Mouse (Mus musculus): ENCODE measurements around the gene Tuba1c. TPM values are rescaled to one million over a fixed set of nuclear protein-coding genes. Genes with fewer than 3 reads are reported as not detected.

Gene Tuba1c
- 10.3 and 28.1 TPM in 2 replicates for polyA plus RNA-seq (2012; ENCODE audit: insufficient read depth, insufficient read length, missing spikeins)

GRCm38 (mm10) chr15:99029619-99030584, at the start of gene Tuba1c:
Gene Tuba1c (plus strand): TSS chr15:99029891.
- Histone ChIP-seq H3K27ac (replicated peaks; ENCODE audit: low read depth, low read length) (peak within 1 kb of the TSS; percentile 69), H3K4me3 (ENCODE audit: insufficient read depth, low read depth, low read length) (peak within 1 kb of the TSS; percentile 75), H3K4me1 (ENCODE audit: control insufficient read depth, insufficient read depth, insufficient read length, low read length) (0 out of 2 replicates have a peak, but pooled peaks cover 2% of the 10 kb centered on the region)

DNA sequence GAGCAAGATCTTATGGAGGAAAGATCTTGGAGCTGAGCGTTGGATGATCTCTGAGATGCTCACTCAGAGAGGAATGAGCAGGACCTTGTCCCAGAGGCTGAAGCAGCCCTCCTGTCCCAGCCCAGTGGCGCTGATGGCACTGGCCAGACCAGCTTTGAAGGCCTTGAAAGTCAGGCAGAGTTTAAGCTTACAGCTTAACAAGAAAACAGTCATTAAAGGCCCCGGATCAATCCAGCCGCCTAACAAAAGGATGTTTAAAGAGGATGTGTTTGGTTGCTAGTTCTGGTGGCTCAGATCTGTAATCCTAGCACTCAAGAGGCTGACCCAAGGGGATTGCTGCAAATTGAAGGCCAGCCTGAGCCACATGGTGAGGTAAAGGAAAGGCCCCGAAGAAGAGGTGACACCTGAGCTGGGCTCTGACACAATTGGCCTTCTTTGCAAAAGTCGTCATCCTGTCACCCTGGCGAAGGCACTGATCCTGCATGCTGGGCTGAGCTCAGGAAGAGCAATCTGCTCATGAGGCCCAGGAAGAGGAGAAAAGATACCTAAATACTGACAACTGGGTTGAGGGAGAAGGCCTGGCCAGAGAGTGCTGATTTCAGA, 49.6 kb upstream of the Tuba1c start:
- H3K4me3 ChIP-seq (ENCODE audit: insufficient read depth, low read depth, low read length): no peak overlapping the region
- no peak overlapping the region for H3K27ac ChIP-seq (replicated peaks; ENCODE audit: low read depth, low read length)
- peaks cover 9% of the 10 kb centered on the region for H3K4me1 ChIP-seq (ENCODE audit: control insufficient read depth, insufficient read depth, insufficient read length, low read length)

DNA sequence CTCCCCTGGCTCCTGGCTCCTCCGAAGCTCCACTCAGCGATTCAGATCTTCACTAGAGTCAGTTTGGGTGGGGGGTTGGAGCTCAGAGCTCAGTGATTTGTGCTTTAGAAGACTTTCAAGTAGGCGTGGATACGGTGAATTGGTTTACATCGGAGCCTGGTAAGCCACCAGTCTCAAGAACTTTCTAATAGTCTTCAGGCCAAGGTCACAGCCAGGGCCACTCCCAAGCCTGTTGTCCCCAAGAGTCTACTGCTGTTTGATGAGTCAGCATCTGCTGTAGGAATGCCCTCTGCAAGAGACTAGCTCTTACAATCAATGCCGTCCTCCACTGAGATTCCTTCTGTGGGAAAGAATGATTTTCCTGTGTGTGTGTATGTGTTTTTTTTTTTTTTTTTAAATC, 47.6 kb upstream of the Tuba1c start:
- Histone ChIP-seq H3K27ac (replicated peaks; ENCODE audit: low read depth, low read length) (peak overlapping the region; percentile 71), H3K4me3 (ENCODE audit: insufficient read depth, low read depth, low read length) (no peak overlapping the region), H3K4me1 (ENCODE audit: control insufficient read depth, insufficient read depth, insufficient read length, low read length) (peaks cover 10% of the 10 kb centered on the region)

DNA sequence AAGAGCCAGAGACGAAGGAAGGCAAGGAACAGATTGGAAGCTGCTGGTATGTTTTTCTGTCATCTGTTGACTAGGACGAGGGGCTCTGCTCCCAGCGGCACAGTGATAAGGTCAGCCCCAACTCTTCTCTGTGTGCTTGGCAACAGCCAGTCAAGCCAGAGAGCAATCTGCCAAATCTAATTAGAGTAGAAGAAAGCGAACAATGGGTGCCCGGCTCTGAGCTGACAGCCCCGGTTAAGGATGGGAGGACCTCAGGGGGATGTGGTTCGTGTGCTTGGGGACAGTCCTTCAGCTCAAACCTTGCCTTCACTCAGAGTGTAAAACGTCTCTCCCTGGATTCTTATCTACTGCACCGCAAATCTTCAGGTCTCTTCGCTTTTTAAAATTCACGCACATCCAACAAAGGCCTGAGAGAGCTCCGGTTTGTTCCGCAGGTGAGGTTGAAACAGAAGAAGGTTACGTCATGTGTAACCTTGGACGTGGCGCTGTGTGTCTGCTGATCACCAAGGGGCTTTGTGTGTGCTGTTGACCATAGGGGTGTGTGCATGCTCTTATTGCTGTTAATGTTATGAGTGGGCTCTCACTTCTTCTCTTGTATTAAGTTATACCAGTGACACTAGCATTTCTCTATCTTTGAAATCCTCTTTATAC, 46.1 kb upstream of the Tuba1c start:
- peaks cover 9% of the 10 kb centered on the region for H3K4me1 ChIP-seq (ENCODE audit: control insufficient read depth, insufficient read depth, insufficient read length, low read length)
- no peak overlapping the region for H3K4me3 ChIP-seq (ENCODE audit: insufficient read depth, low read depth, low read length)
- H3K27ac ChIP-seq (replicated peaks; ENCODE audit: low read depth, low read length): no peak overlapping the region

- Histone ChIP-seq H3K27ac (replicated peaks; ENCODE audit: low read depth, low read length) (peak overlapping the region; percentile 39), H3K4me1 (ENCODE audit: control insufficient read depth, insufficient read depth, insufficient read length, low read length) (peaks cover 11% of the 10 kb centered on the region), H3K4me3 (ENCODE audit: insufficient read depth, low read depth, low read length) (no peak overlapping the region)
These were observed 45.0 kb upstream of the Tuba1c start for GRCm38 (mm10) chr15:98984681-98985080.

DNA sequence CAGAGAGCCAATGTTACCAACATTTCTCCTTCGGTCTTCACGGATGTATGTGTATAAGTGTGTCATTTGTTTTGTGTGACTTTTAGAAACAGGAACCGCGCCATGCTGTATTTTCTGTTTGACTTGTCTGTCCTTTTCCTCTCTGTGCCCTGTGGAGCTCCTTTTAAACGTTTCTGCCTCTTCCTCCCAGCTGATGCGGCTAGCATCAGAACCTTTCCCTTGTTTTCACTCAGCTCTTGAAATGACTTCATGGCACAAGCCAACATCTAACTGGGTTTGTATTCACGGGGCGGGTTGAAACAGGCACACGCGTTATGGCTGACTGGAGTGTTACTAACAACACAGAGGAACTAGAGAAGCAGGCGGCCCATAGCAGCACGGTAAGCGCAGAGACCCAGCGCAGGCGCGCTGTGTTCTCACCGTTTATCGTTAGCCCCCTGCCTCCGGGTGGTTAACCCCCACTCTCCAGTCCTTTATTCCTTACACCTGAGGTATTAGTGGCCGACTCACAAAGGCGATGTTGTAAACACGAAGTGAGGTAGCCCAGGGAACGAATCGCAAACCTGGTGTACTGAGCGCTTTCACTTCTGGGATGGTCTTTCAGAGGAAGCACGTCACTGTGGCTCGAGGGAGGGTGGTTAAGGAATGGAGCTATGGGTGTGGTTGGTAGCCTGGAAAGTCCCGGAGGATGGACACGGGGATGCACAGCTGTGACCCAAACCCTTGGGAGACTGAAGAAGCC, 44.3 kb upstream of the Tuba1c start:
- H3K4me1 ChIP-seq (ENCODE audit: control insufficient read depth, insufficient read depth, insufficient read length, low read length): peaks cover 11% of the 10 kb centered on the region

DNA sequence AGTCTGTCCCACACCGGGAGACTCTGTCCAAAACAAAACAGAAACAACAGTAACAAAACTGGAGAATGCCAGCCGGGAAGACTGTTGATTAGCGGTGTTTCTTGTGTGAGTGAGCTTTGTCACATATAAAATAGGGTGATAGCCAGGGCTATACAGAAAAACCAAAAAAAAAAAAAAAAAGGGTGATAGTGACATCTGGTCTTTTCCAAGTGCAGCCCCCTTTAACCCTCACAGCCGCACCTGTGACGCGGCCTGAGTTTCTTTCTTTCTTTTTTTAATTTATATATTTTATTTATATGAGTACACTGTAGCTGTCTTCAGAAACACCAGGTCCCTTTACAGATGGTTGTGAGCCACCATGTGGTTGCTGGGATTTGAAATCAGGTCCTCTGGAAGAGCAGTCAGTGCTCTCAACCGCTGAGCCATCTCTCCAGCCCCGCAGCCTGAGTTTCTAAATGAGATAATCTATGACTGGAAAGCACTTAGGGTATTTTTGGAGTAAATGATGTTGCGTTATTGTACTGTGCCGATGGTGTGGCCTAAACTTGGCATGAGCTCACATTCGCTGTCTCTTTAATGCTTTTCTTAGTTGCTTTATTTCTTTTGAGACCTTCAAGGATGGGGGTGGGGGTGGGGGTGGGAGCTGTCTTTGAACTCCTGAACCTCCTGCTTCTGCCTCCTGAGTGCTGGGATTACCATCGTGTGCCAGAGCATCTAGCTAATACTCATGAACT, 43.5 kb upstream of the Tuba1c start:
- H3K4me3 ChIP-seq (ENCODE audit: insufficient read depth, low read depth, low read length): peak overlapping the region; percentile 83
- peak overlapping the region; percentile 99 for H3K27ac ChIP-seq (replicated peaks; ENCODE audit: low read depth, low read length)
- H3K4me1 ChIP-seq (ENCODE audit: control insufficient read depth, insufficient read depth, insufficient read length, low read length): peaks cover 11% of the 10 kb centered on the region

More for the DNA sequence above, 44.3 kb upstream of the Tuba1c start:
- peak overlapping the region; percentile 83 for H3K4me3 ChIP-seq (ENCODE audit: insufficient read depth, low read depth, low read length)
- H3K27ac ChIP-seq (replicated peaks; ENCODE audit: low read depth, low read length): peak overlapping the region; percentile 99

GRCm38 (mm10) chr15:98987077-98987630, 42.5 kb upstream of the Tuba1c start:
- Histone ChIP-seq H3K4me1 (ENCODE audit: control insufficient read depth, insufficient read depth, insufficient read length, low read length) (peaks cover 20% of the 10 kb centered on the region), H3K4me3 (ENCODE audit: insufficient read depth, low read depth, low read length) (no peak overlapping the region), H3K27ac (replicated peaks; ENCODE audit: low read depth, low read length) (peak overlapping the region; percentile 91)

- Histone ChIP-seq H3K4me3 (ENCODE audit: insufficient read depth, low read depth, low read length) (no peak overlapping the region; the same call in 1 of the 2 replicates), H3K27ac (replicated peaks; ENCODE audit: low read depth, low read length) (peak overlapping the region; percentile 91), H3K4me1 (ENCODE audit: control insufficient read depth, insufficient read depth, insufficient read length, low read length) (peaks cover 24% of the 10 kb centered on the region)
These were observed 42.0 kb upstream of the Tuba1c start for GRCm38 (mm10) chr15:98987661-98988181.

- Histone ChIP-seq H3K4me3 (ENCODE audit: insufficient read depth, low read depth, low read length) (no peak overlapping the region), H3K4me1 (ENCODE audit: control insufficient read depth, insufficient read depth, insufficient read length, low read length) (peaks cover 24% of the 10 kb centered on the region), H3K27ac (replicated peaks; ENCODE audit: low read depth, low read length) (peak overlapping the region; percentile 91)
These were observed 40.9 kb upstream of the Tuba1c start for GRCm38 (mm10) chr15:98988787-98989186.

DNA sequence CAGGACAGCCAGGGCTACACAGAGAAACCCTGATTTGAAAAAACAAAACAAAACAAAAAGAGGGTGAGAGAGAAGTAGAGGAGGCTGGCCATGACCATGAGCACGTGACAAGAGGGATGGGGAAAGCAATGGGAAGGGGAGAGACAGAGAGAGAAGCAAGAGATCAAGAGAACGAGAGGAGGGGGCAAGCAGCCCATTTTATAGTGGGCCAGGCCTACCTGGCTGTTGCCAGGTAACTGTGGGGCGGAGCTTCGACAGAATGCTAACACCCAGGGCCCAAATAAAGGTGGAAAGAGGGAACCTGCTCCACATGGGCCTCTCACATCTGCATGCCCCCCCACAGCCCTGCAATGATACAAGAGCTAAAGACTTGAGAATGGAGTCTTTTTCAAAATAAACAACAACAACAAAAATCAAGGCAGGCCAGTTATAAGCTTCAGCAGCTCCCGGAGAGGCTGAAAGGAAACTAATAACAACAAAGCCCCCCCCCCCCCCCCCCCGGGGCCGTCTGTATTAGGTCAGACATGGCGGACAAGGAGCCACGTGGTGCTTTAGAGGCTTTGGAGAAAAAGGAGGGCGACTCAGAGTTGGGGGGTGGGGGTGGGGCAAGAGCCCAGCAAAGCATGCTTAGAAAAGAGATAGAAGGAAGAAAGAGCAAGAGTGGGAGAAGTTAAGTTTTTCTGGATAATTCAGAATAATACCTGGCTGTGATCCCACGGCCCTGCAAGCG, 39.8 kb upstream of the Tuba1c start:
- no peak overlapping the region for H3K27ac ChIP-seq (replicated peaks; ENCODE audit: low read depth, low read length)
- peaks cover 24% of the 10 kb centered on the region for H3K4me1 ChIP-seq (ENCODE audit: control insufficient read depth, insufficient read depth, insufficient read length, low read length)
- no peak overlapping the region for H3K4me3 ChIP-seq (ENCODE audit: insufficient read depth, low read depth, low read length)

- Histone ChIP-seq H3K4me3 (ENCODE audit: insufficient read depth, low read depth, low read length) (no peak overlapping the region), H3K27ac (replicated peaks; ENCODE audit: low read depth, low read length) (peak overlapping the region; percentile 84), H3K4me1 (ENCODE audit: control insufficient read depth, insufficient read depth, insufficient read length, low read length) (peaks cover 24% of the 10 kb centered on the region)
These were observed 38.8 kb upstream of the Tuba1c start for GRCm38 (mm10) chr15:98990669-98991539.
